Mouse (Mus musculus): ENCODE results near the gene Slc7a8.

Gene Slc7a8

GRCm38 (mm10) chr14:54781610-54782365 lies at the start of gene Slc7a8:
Gene Slc7a8 (minus strand): TSS chr14:54781946.
- DNase-seq (ENCODE audit: low read depth) = no peak

GRCm38 (mm10) chr14:54823716-54824115 lies 42.0 kb upstream of the Slc7a8 start:
- no peak for DNase-seq (ENCODE audit: low read depth)

DNA sequence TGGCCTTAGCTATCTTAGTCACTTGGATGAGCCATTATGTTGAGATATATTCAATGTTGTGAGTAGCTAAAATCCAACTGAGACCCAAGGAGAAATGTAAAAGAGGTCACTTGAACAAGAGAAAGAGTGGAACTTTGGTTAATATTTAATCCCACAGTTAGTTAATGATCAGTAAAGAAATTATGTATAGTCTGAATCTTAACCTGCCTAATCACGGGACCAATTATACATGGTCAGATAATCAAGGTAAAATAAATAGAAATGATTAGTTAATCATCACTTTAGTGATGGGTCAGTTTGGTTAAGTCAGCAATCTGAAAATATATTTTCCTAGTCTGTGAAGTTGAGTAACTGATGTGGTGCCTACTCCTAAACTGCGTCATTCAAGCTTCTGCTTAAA lies 40.6 kb upstream of the Slc7a8 start:
- DNase-seq (ENCODE audit: low read depth) = no peak

GRCm38 (mm10) chr14:54817791-54818190 lies 36.0 kb upstream of the Slc7a8 start:
- DNase-seq (ENCODE audit: low read depth) = peak; percentile 46

- no peak for DNase-seq (ENCODE audit: low read depth)
These were observed 34.0 kb upstream of the Slc7a8 start for GRCm38 (mm10) chr14:54815737-54816136.

- DNase-seq (ENCODE audit: low read depth) = no peak
These were observed 32.2 kb upstream of the Slc7a8 start, which contains the start of gene Rnf212b for GRCm38 (mm10) chr14:54813991-54814390. Gene Rnf212b (plus strand): TSS chr14:54814141.

DNA sequence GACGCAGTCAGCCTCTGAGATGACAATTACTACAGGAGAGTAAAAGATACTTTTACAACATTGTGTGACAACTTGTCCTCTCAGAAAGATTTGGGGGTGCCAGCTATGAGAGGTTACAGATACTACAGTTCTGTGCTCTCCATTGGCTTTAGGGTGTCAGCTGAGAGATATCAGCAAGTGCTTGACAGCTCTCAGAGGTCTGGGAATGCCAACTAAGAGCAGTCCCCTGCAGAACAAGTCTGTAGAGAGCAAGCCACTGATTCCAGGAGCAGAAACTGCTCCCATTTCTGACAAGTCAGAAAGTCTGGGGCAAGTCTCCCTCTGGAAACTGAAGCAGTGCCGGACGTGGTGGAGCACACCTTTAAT lies 27.9 kb upstream of the Slc7a8 start:
- DNase-seq (ENCODE audit: low read depth) = no peak

GRCm38 (mm10) chr14:54808718-54809667 lies 27.2 kb upstream of the Slc7a8 start:
- DNase-seq (ENCODE audit: low read depth) = peak; percentile 52

DNA sequence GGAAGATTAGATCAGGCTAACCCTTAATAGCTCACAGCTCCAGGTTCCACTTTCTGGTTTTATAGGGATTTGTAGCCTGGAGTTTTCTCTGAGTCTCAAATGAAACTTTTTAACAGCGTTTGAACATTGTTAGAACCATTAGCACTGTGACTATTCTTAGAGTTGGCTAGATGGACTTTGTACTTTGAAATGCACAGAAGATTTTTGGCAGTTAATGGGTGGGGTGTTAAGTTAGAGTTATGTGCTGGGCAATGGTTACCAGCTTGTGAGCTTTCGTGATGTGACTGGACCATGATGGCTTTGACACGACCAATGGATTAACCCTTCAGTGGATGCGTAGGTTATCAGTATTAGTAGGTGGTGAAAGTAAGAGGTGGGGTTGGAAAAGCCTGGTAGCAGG lies 24.4 kb upstream of the Slc7a8 start:
- no peak for DNase-seq (ENCODE audit: low read depth)

GRCm38 (mm10) chr14:54802428-54802827 lies 20.7 kb upstream of the Slc7a8 start:
- no peak for DNase-seq (ENCODE audit: low read depth)

DNA sequence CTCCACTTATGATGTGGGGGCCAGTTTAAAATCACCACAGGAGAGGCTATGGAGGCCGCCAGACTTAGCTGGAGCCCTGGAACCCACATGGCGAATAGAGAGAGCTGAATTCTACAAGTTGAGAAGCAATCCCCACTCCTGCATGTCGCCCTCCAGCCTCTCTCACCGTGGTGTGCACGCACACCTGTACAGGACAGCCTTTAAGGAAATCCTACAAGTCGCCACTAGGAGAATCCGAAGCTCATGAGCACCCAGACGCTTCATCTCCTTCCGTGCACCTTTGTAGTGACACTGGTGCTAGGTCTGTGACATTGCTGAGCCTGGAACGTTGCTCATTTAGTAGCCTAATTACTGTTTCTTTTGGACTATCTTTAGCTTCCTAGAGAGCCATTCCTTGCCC lies 17.9 kb upstream of the Slc7a8 start:
- no peak for DNase-seq (ENCODE audit: low read depth)

DNA sequence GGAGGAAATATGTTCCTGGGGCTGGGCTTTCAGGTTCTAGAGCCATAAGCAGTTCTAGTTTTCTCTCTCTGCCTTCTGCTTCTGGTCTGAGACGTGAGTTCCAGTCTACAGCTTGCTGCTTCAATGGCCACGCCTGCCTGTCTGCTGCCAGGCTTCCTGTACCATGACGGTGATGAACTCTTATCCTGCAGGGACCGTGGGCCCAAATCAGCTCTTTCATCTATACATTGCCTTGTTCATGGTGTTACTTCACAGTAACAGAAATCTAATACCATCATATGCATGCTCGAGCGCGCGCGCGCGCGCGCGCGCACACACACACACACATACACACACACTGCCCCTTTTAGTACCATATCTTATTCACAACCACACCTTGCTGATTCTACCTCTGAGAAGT lies 15.0 kb upstream of the Slc7a8 start:
- no peak for DNase-seq (ENCODE audit: low read depth)

- no peak for DNase-seq (ENCODE audit: low read depth)
These were observed 14.2 kb upstream of the Slc7a8 start for GRCm38 (mm10) chr14:54795901-54796300.

DNA sequence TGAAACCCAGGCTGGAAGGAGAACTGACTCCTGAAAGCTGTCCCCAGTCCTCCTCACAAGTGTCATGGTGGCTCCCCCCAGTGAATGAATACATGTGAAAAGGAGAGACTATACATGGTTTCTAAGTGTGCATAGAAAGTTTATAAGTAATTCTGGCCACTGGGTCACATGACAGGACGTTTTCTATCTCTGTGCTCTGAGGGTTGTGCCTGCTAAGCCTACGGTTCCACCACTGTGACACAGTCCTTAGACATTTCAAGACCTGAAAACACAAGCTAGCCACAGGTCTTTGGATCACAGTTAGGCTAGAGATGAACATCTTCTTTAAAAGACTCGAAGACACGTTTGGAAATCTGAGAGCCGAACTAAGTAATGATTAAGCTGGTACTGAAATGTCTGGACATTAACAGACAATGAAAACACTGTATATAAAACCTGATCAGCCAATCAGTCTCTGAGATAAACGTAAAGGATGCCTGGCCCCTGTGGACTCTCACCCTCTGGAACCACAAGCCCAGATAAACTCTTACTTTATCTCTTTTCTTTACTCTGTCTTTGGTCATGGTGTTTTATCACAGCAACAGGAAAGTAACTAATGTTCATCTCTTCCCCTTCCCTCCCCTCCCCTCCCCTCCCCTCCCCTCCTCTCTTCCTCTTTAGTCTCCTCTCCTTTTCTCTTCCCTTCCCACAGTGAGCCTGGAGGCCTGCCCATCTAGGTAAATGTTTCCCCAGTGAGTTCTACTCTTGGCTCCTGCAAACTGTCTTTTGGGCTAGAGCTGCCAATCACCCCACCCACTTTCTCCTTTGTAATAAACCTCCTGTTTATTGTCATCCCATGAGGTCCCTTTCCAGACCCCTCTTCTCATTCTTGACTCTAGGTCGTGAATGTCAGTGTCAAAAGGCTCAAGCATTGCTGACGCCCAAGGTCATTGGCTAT lies 12.4 kb upstream of the Slc7a8 start:
- no peak for DNase-seq (ENCODE audit: low read depth)

GRCm38 (mm10) chr14:54793351-54793750 lies 11.6 kb upstream of the Slc7a8 start:
- DNase-seq (ENCODE audit: low read depth) = no peak

GRCm38 (mm10) chr14:54792166-54792565 lies 10.4 kb upstream of the Slc7a8 start:
- DNase-seq (ENCODE audit: low read depth) = no peak

DNA sequence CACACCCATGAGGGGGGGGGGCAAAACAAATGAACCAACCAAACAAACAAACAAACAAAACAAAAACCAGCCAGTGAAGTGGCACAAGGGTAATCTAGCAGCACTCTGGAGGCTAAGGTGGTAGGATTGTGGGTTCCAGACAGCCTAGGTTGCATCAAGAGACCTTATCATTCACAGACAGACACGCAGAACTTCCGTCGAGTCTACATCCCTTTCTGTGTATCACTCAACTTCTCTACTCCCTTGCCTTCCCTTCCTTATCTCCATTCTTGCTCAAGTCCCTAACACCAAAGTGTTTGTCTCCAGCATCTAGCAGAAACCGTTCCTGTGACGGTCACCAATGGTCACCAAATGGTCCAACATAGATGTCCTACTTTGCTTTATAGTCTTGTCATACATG lies 6.5 kb upstream of the Slc7a8 start:
- DNase-seq (ENCODE audit: low read depth) = no peak

DNA sequence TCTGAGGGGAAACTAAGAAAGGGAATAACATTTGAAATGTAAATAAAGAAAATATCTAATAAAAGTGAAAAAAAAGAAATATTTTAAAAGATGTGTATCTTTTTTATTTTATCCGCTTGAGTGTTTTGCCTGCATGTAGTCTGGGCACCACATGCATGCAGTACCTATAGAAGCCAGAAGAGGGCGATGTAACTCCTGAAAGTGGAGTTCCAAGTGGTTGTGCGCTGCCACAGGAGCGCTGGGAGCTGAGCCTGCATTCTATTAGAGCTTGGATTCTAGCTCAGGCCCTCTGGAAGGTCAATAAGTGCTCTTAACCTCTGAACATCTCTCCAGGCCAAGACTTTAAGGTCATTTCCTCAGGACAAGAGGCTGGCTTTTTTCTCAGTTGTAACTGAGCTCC lies 5.5 kb upstream of the Slc7a8 start:
- DNase-seq (ENCODE audit: low read depth) = no peak

DNA sequence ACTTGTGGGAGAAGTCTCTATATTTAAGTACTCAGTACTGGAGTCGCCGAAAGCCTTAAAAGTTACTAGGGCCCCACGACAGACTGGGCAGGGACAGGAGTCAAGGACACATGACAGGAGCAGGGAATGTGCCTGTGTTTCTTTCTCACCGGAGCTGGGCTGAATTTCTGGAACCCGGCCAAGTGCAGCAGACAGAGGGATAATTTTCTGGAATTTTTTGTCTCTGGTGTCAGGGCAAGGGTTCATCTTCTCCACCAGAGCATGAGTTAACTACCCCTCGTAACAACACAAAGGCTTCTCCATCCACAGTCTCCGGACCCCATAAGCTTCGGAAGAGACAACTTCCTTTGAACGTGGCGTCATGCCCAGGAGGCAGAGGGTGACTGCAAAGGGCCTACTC lies 4.7 kb upstream of the Slc7a8 start:
- no peak for DNase-seq (ENCODE audit: low read depth)

GRCm38 (mm10) chr14:54785898-54786297 lies 4.2 kb upstream of the Slc7a8 start:
- peak; percentile 75 for DNase-seq (ENCODE audit: low read depth)

GRCm38 (mm10) chr14:54782971-54783370 lies 1.2 kb upstream of the Slc7a8 start:
- no peak for DNase-seq (ENCODE audit: low read depth)

All from NIH3T3 (cell line).